Mouse (Mus musculus): ENCODE results near the gene Mras. TPM values are rescaled to one million over a fixed set of nuclear protein-coding genes. Genes with fewer than 3 reads are reported as not detected.

Mras gene
- polyA plus RNA-seq, 1 experiment from 2014 or later, result 5.5 TPM

DNA sequence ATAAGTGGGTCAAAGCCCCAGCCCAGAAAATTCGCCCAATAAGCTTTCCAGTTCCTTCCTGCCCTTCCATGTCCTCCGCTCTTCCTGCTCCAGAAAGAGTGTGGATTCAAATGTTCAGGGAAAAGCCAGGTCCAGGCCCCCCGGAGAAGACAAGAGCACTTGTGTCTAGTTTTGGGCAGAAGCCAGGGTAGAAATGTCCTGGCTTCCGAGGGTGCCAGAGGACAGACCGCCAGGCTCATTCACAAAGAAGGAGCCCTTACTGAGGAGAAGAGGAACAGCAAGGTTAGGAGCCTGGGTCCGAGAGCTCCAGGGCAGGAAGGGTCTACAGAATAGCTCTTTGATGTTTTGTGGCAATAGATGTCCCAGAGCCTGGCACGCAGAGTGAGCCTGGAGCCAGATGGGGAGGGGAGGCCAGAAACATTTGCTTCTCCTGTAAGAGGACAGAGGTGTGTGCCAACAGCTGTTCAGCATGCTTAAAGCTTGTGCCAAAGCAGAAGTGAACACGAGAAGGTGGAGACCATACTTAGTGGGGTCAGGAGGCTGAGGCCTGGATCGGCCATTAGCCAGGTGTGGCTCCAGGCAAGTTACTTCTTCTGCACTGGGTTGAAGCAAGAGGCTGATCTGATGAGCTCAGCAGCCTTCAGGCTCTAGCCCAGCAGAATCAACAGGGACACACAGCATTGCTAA lies 35.8 kb downstream of the Mras start:
- Histone ChIP-seq H3K27me3 (no peaks in the 10 kb centered on the region), H3K9ac (no peak overlapping the region), H3K4me2 (no peak overlapping the region), H3K36me3 (no peaks in the 10 kb centered on the region), H3K9me3 (replicated peaks) (no peaks in the 10 kb centered on the region), H3K27ac (no peak overlapping the region), H3K4me3 (replicated peaks) (no peak overlapping the region), H3K4me1 (replicated peaks) (no peaks in the 10 kb centered on the region)
- 67% methylated on average over 9 of the region's 9 CpGs for WGBS (ENCODE audit: insufficient replicate concordance)
- no peak for ATAC-seq (ENCODE audit: low read depth)
- DNase-seq, result no peak

DNA sequence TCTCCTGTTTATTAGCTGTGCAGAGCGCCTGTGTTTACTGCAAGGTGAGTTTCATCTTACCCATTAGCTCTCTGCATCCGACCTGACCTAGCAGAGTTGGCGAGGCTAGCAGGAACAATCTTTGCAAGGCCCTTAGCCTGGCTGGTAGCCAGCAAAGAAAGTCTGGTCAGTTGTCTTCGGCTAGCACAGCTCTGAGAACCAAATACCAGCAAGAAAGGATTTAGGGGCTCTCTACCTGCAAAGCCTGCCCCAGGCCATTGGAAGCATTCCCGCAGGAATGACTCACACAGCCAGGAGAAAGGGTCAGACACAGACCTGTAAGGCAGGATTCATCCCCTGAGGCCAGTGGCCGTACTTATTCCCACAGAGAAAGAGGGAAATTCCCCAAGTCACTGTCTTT lies 36.4 kb downstream of the Mras start:
- Histone ChIP-seq H3K27ac (no peak overlapping the region; the same call in 1 of the 2 replicates), H3K4me1 (replicated peaks) (no peaks in the 10 kb centered on the region), H3K4me2 (no peak overlapping the region), H3K9ac (no peak overlapping the region), H3K4me3 (replicated peaks) (no peak overlapping the region), H3K9me3 (replicated peaks) (no peaks in the 10 kb centered on the region), H3K27me3 (no peaks in the 10 kb centered on the region), H3K36me3 (no peaks in the 10 kb centered on the region)
- ATAC-seq (ENCODE audit: low read depth) (no peak), DNase-seq (no peak)
- WGBS (ENCODE audit: insufficient replicate concordance), result 54% methylated on average over 6 of the region's 6 CpGs

DNA sequence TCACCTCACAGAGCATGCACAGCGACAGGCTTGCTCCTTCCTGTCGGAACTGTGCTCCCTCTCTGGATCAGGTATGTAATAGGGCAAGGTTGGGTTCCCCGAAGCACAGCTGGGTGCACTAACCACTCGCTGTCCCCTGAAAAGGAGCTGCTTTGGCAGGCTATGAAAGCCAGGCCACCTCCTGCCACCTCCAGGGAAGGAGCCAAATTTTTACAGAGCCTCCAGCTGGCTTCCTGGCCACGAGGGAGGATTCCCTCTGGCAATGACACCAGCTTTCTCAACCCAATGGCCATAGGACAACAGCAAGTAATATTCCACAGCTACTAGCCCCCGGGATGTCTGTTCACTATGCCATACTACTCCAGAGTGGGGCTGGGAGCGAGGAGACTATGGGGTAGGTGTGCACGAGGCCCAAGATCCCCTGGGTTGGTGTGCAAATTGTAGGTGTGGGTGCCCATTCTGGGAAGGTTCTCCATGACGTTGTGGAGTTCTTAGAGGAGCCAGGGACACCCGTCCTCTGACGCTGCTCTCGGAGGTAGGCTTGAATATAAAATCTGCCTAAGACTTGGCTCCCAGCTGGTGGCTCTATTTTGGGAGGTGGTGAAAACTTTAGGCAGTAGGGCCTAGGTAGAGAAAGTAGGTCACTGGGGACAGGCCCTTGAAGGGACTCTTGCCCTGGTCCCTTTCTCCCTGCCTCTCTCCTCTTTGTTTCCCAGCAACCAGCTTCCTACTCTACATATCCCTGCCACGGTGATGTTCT lies 39.9 kb downstream of the Mras start:
- no peaks in the 10 kb centered on the region for H3K27me3 ChIP-seq
- no peaks in the 10 kb centered on the region for H3K9me3 ChIP-seq (replicated peaks)
- H3K9ac ChIP-seq, result no peak overlapping the region
- DNase-seq (no peak), ATAC-seq (ENCODE audit: low read depth) (no peak)
- H3K4me2 ChIP-seq, result no peak overlapping the region
- H3K4me1 ChIP-seq (replicated peaks), result no peaks in the 10 kb centered on the region
- 69% methylated on average over 13 of the region's 13 CpGs for WGBS (ENCODE audit: insufficient replicate concordance)
- H3K27ac ChIP-seq, result no peak overlapping the region
- no peak overlapping the region for H3K4me3 ChIP-seq (replicated peaks)
- H3K36me3 ChIP-seq, result 0 out of 2 replicates have a peak, but pooled peaks cover 6% of the 10 kb centered on the region

DNA sequence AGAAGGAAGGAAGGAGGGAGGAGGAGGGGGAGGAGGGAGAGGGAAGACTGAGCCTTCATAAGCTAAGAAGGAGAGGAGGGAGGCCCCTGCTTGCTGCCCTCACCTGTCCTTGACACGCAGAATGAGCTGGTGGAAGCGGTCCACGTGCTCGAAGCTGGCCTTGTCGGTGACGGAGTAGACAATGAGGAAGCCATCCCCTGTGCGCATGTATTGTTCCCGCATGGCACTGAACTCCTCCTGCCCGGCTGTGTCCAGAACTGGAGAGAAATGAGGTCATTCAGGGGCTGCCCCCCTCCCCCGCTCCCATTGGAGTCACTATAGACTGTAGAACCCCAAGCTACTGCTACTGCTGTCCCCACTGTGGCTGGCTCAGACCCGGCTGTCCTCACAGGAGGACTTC lies 42.8 kb downstream of the Mras start:
- DNase-seq (no peak), ATAC-seq (ENCODE audit: low read depth) (no peak)
- no peak overlapping the region for H3K9ac ChIP-seq
- H3K4me2 ChIP-seq, result no peak overlapping the region
- 0 out of 2 replicates have a peak, but pooled peaks cover 8% of the 10 kb centered on the region for H3K36me3 ChIP-seq
- H3K9me3 ChIP-seq (replicated peaks), result no peaks in the 10 kb centered on the region
- H3K27ac ChIP-seq, result no peak overlapping the region
- no peaks in the 10 kb centered on the region for H3K27me3 ChIP-seq
- WGBS (ENCODE audit: insufficient replicate concordance), result 66% methylated on average over 11 of the region's 11 CpGs
- no peak overlapping the region for H3K4me3 ChIP-seq (replicated peaks)
- peaks cover 5% of the 10 kb centered on the region for H3K4me1 ChIP-seq (replicated peaks)

DNA sequence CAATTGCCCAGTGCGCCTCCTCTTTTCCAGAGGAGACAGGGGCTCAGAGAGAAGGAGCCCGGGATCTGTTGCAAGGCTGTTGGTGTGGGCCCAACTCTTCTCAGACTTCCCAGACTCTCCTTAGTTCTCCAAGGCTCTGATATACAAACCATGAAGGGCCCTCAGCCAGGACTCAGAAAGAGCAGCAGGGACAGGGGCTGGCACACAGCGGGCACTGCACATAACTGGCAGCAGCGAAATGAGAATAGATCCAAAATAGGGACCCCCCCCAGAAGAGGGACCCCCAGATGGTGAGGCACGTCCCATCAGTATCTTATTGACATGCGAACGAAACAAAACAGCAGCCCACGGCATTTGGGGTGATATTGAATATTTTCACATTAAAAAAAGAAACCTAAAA lies 44.0 kb downstream of the Mras start:
- ATAC-seq (ENCODE audit: low read depth) (no peak), DNase-seq (no peak)
- 72% methylated on average over 8 of the region's 8 CpGs for WGBS (ENCODE audit: insufficient replicate concordance)
- H3K27ac ChIP-seq, result no peak overlapping the region
- H3K4me2 ChIP-seq, result no peak overlapping the region
- H3K4me3 ChIP-seq (replicated peaks), result no peak overlapping the region
- no peak overlapping the region for H3K9ac ChIP-seq
- H3K36me3 ChIP-seq, result 0 out of 2 replicates have a peak, but pooled peaks cover 8% of the 10 kb centered on the region
- no peaks in the 10 kb centered on the region for H3K9me3 ChIP-seq (replicated peaks)
- no peaks in the 10 kb centered on the region; the same call in 1 of the 2 replicates for H3K27me3 ChIP-seq
- H3K4me1 ChIP-seq (replicated peaks), result peaks cover 5% of the 10 kb centered on the region

DNA sequence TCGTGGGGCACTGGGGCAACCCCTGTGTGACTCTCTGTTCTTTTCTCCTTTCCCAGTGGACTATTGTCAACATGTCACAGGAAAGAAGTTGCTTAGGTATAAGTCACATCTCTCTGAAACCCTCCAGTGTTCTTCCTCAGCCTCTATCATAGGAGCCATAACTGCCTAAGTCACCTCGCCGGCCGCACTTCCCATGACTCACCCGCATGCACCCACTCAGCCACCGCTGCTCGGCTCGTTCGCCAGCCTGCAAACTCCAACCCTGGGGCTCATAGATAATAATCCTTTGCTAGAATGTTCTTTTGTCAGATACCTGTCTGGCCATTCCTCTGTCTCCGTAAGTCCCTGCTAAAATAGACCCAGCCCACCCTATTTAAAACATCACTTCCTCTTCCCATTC lies 45.6 kb downstream of the Mras start:
- Histone ChIP-seq H3K4me2 (no peak overlapping the region), H3K27ac (0 out of 2 replicates have a peak overlapping the region, but pooled peaks have one; percentile 29), H3K9ac (no peak overlapping the region), H3K27me3 (no peaks in the 10 kb centered on the region; the same call in 1 of the 2 replicates), H3K4me1 (replicated peaks) (peaks cover 5% of the 10 kb centered on the region), H3K36me3 (0 out of 2 replicates have a peak, but pooled peaks cover 8% of the 10 kb centered on the region), H3K9me3 (replicated peaks) (no peaks in the 10 kb centered on the region), H3K4me3 (replicated peaks) (no peak overlapping the region)
- WGBS (ENCODE audit: insufficient replicate concordance), result 75% methylated on average over 10 of the region's 10 CpGs
- ATAC-seq (ENCODE audit: low read depth) (no peak), DNase-seq (no peak)

DNA sequence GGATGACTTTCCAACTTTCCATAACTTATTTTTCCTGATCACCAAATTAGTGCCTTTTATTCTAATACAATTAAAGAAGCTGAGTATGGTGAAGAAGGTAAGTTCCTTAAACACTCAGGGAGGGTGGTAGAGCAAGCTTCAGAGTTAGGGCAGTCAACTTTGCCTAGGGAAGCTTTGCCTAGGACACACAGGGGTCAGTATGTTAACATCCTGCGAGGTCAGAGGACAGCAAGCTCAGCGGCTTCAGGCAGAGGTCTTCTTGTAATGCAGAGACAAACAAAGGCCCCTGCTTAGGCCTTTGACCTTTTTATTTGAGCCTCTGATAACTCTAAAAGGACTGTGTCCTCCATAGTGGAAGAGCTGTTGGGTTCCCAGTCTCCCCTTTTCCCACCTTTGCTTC lies 46.5 kb downstream of the Mras start:
- WGBS (ENCODE audit: insufficient replicate concordance), result 41% methylated on average over 2 of the region's 2 CpGs
- ATAC-seq (ENCODE audit: low read depth) (peak; percentile 46; the same call in 1 of the 2 replicates), DNase-seq (no peak)
- peaks cover 5% of the 10 kb centered on the region for H3K4me1 ChIP-seq (replicated peaks)
- H3K27ac ChIP-seq, result 0 out of 2 replicates have a peak overlapping the region, but pooled peaks have one; percentile 29
- no peaks in the 10 kb centered on the region; the same call in 1 of the 2 replicates for H3K27me3 ChIP-seq
- no peak overlapping the region for H3K9ac ChIP-seq
- no peak overlapping the region for H3K4me3 ChIP-seq (replicated peaks)
- H3K4me2 ChIP-seq, result no peak overlapping the region
- H3K9me3 ChIP-seq (replicated peaks), result no peaks in the 10 kb centered on the region
- 0 out of 2 replicates have a peak, but pooled peaks cover 8% of the 10 kb centered on the region for H3K36me3 ChIP-seq

DNA sequence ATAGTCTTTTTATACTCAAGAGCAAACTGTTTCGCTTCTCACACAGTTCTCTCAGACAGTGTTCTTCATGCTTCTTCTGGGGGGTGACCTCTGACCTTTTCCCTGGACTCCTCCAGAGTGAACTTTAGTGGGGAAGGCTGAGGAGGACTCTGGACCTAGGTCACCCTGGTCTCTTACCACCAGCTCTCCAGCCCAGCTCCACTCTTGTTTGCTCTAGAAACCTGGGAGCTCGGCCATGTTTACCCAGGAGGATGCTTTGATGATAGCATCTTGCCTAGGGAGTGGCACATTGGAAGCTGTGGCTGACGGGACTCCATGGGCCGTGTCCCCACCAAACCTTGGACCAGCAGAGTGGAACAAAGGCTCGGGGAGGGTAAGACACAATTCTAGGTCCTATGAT lies 47.0 kb downstream of the Mras start:
- Histone ChIP-seq H3K4me1 (replicated peaks) (peaks cover 5% of the 10 kb centered on the region), H3K9me3 (replicated peaks) (no peaks in the 10 kb centered on the region), H3K4me2 (no peak overlapping the region), H3K9ac (no peak overlapping the region), H3K27ac (no peak overlapping the region), H3K4me3 (replicated peaks) (no peak overlapping the region), H3K36me3 (0 out of 2 replicates have a peak, but pooled peaks cover 8% of the 10 kb centered on the region), H3K27me3 (no peaks in the 10 kb centered on the region; the same call in 1 of the 2 replicates)
- ATAC-seq (ENCODE audit: low read depth) (peak; percentile 39; the same call in 1 of the 2 replicates), DNase-seq (no peak)
- WGBS (ENCODE audit: insufficient replicate concordance), result 52% methylated on average over 5 of the region's 5 CpGs

DNA sequence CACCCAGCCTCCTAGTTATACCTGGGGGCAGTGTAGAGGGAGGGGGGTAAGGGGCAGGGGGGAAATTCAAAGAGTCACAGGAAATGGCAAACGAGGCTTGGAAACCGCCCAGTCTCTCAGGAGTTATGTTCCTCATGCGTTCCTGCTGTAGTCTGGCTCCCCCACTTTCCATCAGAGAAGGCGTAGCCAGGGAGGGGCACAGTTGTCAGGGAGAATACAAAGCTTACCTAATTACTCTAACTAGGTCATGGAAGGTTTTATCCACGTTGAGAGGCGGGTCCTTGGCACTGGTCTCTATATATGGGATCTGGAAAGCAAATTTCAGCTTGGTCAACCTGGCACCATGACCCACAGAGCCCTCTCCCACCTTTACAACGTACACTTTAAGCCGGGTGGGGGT lies 47.7 kb downstream of the Mras start:
- Histone ChIP-seq H3K4me3 (replicated peaks) (no peak overlapping the region), H3K9me3 (replicated peaks) (no peaks in the 10 kb centered on the region), H3K4me2 (no peak overlapping the region), H3K36me3 (0 out of 2 replicates have a peak, but pooled peaks cover 8% of the 10 kb centered on the region), H3K4me1 (replicated peaks) (peaks cover 6% of the 10 kb centered on the region), H3K27me3 (no peaks in the 10 kb centered on the region; the same call in 1 of the 2 replicates), H3K9ac (no peak overlapping the region), H3K27ac (no peak overlapping the region)
- no peak for ATAC-seq (ENCODE audit: low read depth)
- WGBS (ENCODE audit: insufficient replicate concordance), result 53% methylated on average over 8 of the region's 8 CpGs
- DNase-seq, result no peak

DNA sequence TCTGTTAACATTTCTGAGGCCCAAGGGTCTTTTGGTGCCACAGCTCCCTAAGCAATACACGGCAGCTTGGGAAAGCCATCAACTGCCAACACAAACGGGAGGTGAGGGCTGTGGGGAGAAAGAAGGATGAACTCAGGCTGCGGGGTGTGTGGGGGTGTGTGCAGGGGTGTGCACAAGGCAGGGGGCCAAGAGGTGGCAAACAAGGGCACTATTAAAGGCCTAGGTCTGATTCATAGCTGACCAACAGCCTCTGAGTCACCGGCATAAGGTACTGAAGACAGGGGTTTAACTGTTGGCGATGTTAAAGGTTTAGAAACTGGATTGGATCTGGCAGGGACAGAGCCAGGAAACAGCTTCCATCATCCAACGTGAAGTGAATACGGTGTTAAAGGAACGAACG lies 48.3 kb downstream of the Mras start:
- H3K4me1 ChIP-seq (replicated peaks), result peaks cover 9% of the 10 kb centered on the region
- H3K36me3 ChIP-seq, result 0 out of 2 replicates have a peak, but pooled peaks cover 8% of the 10 kb centered on the region
- H3K4me3 ChIP-seq (replicated peaks), result no peak overlapping the region
- no peak overlapping the region for H3K4me2 ChIP-seq
- H3K27ac ChIP-seq, result no peak overlapping the region
- no peak for ATAC-seq (ENCODE audit: low read depth)
- no peak overlapping the region for H3K9ac ChIP-seq
- H3K27me3 ChIP-seq, result no peaks in the 10 kb centered on the region; the same call in 1 of the 2 replicates
- no peaks in the 10 kb centered on the region for H3K9me3 ChIP-seq (replicated peaks)
- 62% methylated on average over 9 of the region's 9 CpGs for WGBS (ENCODE audit: insufficient replicate concordance)
- DNase-seq, result no peak

DNA sequence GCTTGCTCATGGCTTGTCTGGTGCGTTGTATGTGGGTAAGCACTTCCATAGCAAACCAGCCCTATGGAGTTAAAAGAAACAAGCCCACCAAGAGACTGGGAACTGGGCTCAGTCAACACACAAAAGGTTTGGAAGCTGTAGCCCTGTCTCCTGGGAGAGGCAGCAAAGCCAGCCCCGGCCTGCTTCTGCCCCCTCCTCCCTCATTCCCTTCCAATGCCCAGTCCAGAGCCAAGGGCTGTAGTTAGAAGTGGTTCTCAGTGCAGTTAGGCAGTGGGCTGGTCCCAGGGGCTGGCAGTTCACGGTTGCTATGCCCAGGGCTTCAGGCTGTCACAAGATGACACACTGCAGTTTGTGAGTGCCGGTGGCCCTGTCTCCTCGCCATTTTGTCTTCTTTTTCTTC lies 49.1 kb downstream of the Mras start:
- ATAC-seq (ENCODE audit: low read depth), result no peak
- H3K9me3 ChIP-seq (replicated peaks), result no peaks in the 10 kb centered on the region
- no peak for DNase-seq
- H3K9ac ChIP-seq, result no peak overlapping the region
- no peaks in the 10 kb centered on the region; the same call in 1 of the 2 replicates for H3K27me3 ChIP-seq
- 54% methylated on average over 5 of the region's 5 CpGs for WGBS (ENCODE audit: insufficient replicate concordance)
- no peak overlapping the region for H3K27ac ChIP-seq
- 0 out of 2 replicates have a peak, but pooled peaks cover 8% of the 10 kb centered on the region for H3K36me3 ChIP-seq
- H3K4me3 ChIP-seq (replicated peaks), result no peak overlapping the region
- no peak overlapping the region for H3K4me2 ChIP-seq
- peaks cover 9% of the 10 kb centered on the region for H3K4me1 ChIP-seq (replicated peaks)

Data from liver, embryonic 13.5 days (tissue).